Mouse (Mus musculus): Measurements from ENCODE around the gene Mrps12. TPM values are rescaled to one million over a fixed set of nuclear protein-coding genes. Genes with fewer than 3 reads are reported as not detected.
A peak's percentile ranks its signal among the peaks of the same experiment; 100 is the strongest.

Mrps12 gene
- polyA plus RNA-seq, 1 experiment from 2014 or later, result 73.3 TPM

DNA sequence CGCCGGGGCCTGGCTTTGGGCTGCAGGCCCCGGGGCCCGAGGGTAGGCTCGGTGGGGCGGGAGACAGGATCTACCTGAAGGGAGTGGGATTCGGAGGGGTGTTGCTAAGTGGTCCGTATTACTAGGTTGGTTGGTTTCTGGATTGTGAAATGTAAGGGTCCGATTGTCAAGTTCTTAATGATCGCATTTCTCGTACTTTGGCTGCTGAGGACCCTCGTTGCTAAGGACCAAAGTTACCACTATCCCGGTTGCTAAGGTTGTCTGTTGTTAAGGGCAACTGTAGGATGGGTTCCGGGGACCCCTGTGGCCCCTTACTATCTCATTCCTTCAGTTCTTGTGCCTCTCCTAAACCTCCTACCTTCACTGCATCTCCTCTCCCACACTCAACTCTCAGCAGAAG lies 25.3 kb upstream of the Mrps12 start:
- Histone ChIP-seq H3K9me3 (replicated peaks; ENCODE audit: control insufficient read depth, low read length) (no peaks in the 10 kb centered on the region), H3K36me3 (ENCODE audit: control insufficient read depth, insufficient read depth) (no peaks in the 10 kb centered on the region), H3K9ac (ENCODE audit: low read depth, low read length) (peak overlapping the region; percentile 74), H3K4me3 (ENCODE audit: low read depth, low read length) (peak overlapping the region; percentile 88), H3K4me2 (ENCODE audit: low read depth, low read length) (peak overlapping the region; percentile 89), H3K4me1 (ENCODE audit: control insufficient read depth, low read depth, low read length) (peaks cover 34% of the 10 kb centered on the region), H3K27me3 (ENCODE audit: control insufficient read depth, insufficient read depth, low read depth, low read length) (no peaks in the 10 kb centered on the region), H3K27ac (ENCODE audit: low read length) (peak overlapping the region; percentile 49; the same call in 1 of the 2 replicates)
- ATAC-seq (ENCODE audit: low read depth), result no peak
- WGBS (ENCODE audit: insufficient replicate concordance), result 8% methylated on average over 14 of the region's 14 CpGs

DNA sequence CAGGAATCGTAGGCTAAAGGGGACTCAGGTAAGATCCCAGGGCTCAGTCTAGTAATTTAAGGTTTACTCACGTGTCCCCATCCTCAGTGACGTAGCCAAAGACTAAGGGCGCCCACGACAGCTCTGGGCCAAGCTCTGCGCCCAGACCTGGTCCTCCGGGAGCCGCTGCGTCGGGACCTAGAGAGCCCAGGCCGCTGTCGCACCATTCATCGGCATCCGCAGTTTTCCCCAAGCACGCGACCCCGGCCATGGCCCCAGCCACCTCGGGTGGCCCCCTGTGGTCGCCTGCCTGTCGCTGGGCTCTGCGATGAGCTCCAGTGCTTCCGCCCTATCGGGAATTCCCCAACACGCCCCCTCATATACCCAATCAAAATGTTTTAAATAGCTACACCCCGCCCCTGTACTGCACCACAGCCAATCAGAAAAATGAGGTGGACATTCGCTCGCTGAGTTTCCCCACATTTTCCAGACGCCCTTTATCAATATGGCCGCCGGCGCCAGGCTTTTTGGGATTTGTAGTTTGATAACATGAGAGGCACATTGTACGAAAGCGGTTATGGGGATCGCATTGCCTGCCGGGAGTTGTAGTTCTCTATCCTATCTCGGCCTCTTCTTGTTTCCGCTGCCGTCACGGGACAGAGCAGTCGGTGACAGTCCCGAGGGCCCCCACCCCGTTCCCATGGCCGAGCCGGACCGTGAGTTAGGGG lies 24.7 kb upstream of the Mrps12 start, which contains the start of gene Sirt2:
TSS of gene Sirt2 (plus strand) at position 563 of the 707 bp plus-strand sequence.
- no peaks in the 10 kb centered on the region for H3K27me3 ChIP-seq (ENCODE audit: control insufficient read depth, insufficient read depth, low read depth, low read length)
- H3K36me3 ChIP-seq (ENCODE audit: control insufficient read depth, insufficient read depth), result peaks cover 4% of the 10 kb centered on the region
- peak; percentile 96 for ATAC-seq (ENCODE audit: low read depth)
- peaks cover 34% of the 10 kb centered on the region for H3K4me1 ChIP-seq (ENCODE audit: control insufficient read depth, low read depth, low read length)
- peak within 1 kb of the TSS; percentile 74 for H3K9ac ChIP-seq (ENCODE audit: low read depth, low read length)
- peak within 1 kb of the TSS; percentile 68; the same call in 1 of the 2 replicates for H3K27ac ChIP-seq (ENCODE audit: low read length)
- H3K9me3 ChIP-seq (replicated peaks; ENCODE audit: control insufficient read depth, low read length), result no peaks in the 10 kb centered on the region
- H3K4me2 ChIP-seq (ENCODE audit: low read depth, low read length), result peak within 1 kb of the TSS; percentile 89
- peak within 1 kb of the TSS; percentile 88 for H3K4me3 ChIP-seq (ENCODE audit: low read depth, low read length)
- WGBS (ENCODE audit: insufficient replicate concordance), result under 1% methylated on average over 45 of the region's 45 CpGs

DNA sequence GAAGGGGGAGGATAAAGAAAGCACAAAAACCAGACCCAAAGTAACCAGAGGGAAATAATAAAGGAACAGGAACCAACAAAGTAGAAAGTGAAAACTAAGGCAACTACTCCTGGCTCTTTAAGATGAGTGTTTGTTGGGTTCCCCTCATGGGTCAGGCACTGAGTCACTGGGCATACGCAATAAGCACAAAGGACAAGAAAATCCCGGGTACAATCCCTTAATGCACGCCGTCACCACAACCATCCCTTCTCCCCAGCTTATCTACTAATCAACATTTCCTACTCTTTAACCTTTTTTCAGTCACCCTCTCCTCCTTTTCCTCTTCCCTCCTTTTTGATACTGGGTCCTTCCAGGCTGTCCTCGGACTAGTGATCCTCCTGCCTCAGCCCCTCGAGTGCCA lies 23.6 kb upstream of the Mrps12 start:
- WGBS (ENCODE audit: insufficient replicate concordance), result 59% methylated on average over 6 of the region's 6 CpGs
- no peaks in the 10 kb centered on the region for H3K27me3 ChIP-seq (ENCODE audit: control insufficient read depth, insufficient read depth, low read depth, low read length)
- no peak overlapping the region for H3K9ac ChIP-seq (ENCODE audit: low read depth, low read length)
- H3K9me3 ChIP-seq (replicated peaks; ENCODE audit: control insufficient read depth, low read length), result no peaks in the 10 kb centered on the region
- H3K27ac ChIP-seq (ENCODE audit: low read length), result no peak overlapping the region
- H3K36me3 ChIP-seq (ENCODE audit: control insufficient read depth, insufficient read depth), result peaks cover 7% of the 10 kb centered on the region
- peaks cover 26% of the 10 kb centered on the region for H3K4me1 ChIP-seq (ENCODE audit: control insufficient read depth, low read depth, low read length)
- H3K4me2 ChIP-seq (ENCODE audit: low read depth, low read length), result peak overlapping the region; percentile 76
- H3K4me3 ChIP-seq (ENCODE audit: low read depth, low read length), result peak overlapping the region; percentile 88
- ATAC-seq (ENCODE audit: low read depth), result no peak

GRCm38 (mm10) chr7:28761907-28762306 lies 20.3 kb upstream of the Mrps12 start:
- WGBS (ENCODE audit: insufficient replicate concordance), result 85% methylated on average over 9 of the region's 9 CpGs
- Histone ChIP-seq H3K9ac (ENCODE audit: low read depth, low read length) (no peak overlapping the region), H3K4me1 (ENCODE audit: control insufficient read depth, low read depth, low read length) (peaks cover 6% of the 10 kb centered on the region), H3K27me3 (ENCODE audit: control insufficient read depth, insufficient read depth, low read depth, low read length) (no peaks in the 10 kb centered on the region), H3K36me3 (ENCODE audit: control insufficient read depth, insufficient read depth) (peaks cover 12% of the 10 kb centered on the region), H3K4me2 (ENCODE audit: low read depth, low read length) (no peak overlapping the region), H3K9me3 (replicated peaks; ENCODE audit: control insufficient read depth, low read length) (no peaks in the 10 kb centered on the region), H3K4me3 (ENCODE audit: low read depth, low read length) (no peak overlapping the region), H3K27ac (ENCODE audit: low read length) (no peak overlapping the region)
- no peak for ATAC-seq (ENCODE audit: low read depth)

DNA sequence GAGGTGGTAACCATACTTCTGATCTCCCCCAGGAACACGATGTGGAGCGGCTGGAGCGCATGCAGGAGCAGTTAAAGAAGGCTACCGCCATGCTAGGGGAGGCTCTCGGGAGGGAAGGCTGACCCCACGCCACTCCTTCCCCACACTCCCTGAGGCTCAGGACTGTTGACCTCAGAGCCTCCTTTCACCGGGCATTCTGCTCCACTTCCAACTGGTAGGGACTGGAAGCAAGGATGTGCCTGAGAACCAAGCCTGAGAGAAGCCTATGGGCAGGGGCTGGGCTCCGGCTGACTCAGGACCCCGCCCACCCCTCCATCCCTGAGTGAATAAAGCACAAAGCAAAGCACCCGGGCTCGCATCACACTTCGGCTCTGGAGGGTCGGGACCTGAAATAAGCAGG lies 17.0 kb upstream of the Mrps12 start:
- WGBS (ENCODE audit: insufficient replicate concordance), result 81% methylated on average over 13 of the region's 13 CpGs
- H3K4me1 ChIP-seq (ENCODE audit: control insufficient read depth, low read depth, low read length), result no peaks in the 10 kb centered on the region
- no peak for ATAC-seq (ENCODE audit: low read depth)

GRCm38 (mm10) chr7:28756079-28756478 lies 14.5 kb upstream of the Mrps12 start, which contains the start of gene Ccer2:
Ccer2 (plus strand) TSS chr7:28756174.
- peaks cover 6% of the 10 kb centered on the region; the same call in 1 of the 2 replicates for H3K36me3 ChIP-seq (ENCODE audit: control insufficient read depth, insufficient read depth)
- H3K4me1 ChIP-seq (ENCODE audit: control insufficient read depth, low read depth, low read length), result no peaks in the 10 kb centered on the region
- no peak within 1 kb of the TSS for H3K27ac ChIP-seq (ENCODE audit: low read length)
- ATAC-seq (ENCODE audit: low read depth), result peak; percentile 11; the same call in 1 of the 2 replicates
- H3K4me3 ChIP-seq (ENCODE audit: low read depth, low read length), result no peak within 1 kb of the TSS
- WGBS (ENCODE audit: insufficient replicate concordance), result 7% methylated on average over 17 of the region's 17 CpGs
- no peak within 1 kb of the TSS for H3K9ac ChIP-seq (ENCODE audit: low read depth, low read length)
- peaks cover 15% of the 10 kb centered on the region for H3K27me3 ChIP-seq (ENCODE audit: control insufficient read depth, insufficient read depth, low read depth, low read length)
- no peak within 1 kb of the TSS for H3K4me2 ChIP-seq (ENCODE audit: low read depth, low read length)
- H3K9me3 ChIP-seq (replicated peaks; ENCODE audit: control insufficient read depth, low read length), result no peaks in the 10 kb centered on the region

More for the DNA sequence above, 17.0 kb upstream of the Mrps12 start:
- H3K36me3 ChIP-seq (ENCODE audit: control insufficient read depth, insufficient read depth), result peaks cover 12% of the 10 kb centered on the region
- H3K9ac ChIP-seq (ENCODE audit: low read depth, low read length), result no peak overlapping the region
- H3K4me3 ChIP-seq (ENCODE audit: low read depth, low read length), result no peak overlapping the region
- no peak overlapping the region for H3K4me2 ChIP-seq (ENCODE audit: low read depth, low read length)
- H3K9me3 ChIP-seq (replicated peaks; ENCODE audit: control insufficient read depth, low read length), result no peaks in the 10 kb centered on the region
- peaks cover 15% of the 10 kb centered on the region for H3K27me3 ChIP-seq (ENCODE audit: control insufficient read depth, insufficient read depth, low read depth, low read length)
- H3K27ac ChIP-seq (ENCODE audit: low read length), result no peak overlapping the region

DNA sequence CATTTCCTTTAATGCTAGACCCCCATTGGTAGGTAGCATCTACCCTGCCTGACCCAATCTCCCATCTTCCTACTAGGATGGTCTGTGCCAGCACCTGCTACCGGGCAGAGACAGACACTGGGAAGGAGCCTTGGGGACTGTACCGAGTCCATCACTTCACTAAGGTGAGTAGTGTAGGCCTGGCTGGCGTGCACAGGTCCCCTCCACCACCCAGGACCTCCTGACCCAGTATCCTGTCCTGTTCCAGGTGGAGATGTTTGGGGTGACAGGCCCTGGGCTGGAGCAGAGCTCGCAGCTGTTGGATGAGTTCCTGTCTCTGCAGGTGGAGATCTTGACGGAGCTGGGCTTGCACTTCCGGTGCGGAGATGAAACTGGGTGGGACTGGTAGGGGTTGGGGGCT lies 8.3 kb upstream of the Mrps12 start:
- 76% methylated on average over 7 of the region's 7 CpGs for WGBS (ENCODE audit: insufficient replicate concordance)
- H3K9ac ChIP-seq (ENCODE audit: low read depth, low read length), result no peak overlapping the region
- no peak for ATAC-seq (ENCODE audit: low read depth)

DNA sequence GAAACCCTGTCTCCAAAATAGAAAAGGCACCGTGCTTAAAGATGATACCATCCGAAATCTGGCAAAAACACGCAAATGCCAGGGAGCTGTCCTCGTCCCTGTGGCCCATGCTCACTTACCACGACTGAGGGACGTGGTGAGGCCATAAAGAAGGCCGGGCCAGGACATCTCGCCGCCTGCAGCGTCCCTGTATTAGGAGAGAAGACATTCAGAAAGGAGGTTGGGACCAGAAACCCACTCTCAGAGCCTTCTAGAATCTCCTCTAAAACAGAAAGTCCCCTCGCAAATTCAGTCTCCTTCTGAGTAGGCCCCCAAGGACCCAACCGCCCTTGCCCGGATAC lies 282 bp downstream of the Mrps12 start:
- H3K9me3 ChIP-seq (replicated peaks; ENCODE audit: control insufficient read depth, low read length), result no peaks in the 10 kb centered on the region
- H3K36me3 ChIP-seq (ENCODE audit: control insufficient read depth, insufficient read depth), result no peaks in the 10 kb centered on the region
- peak overlapping the region; percentile 74 for H3K9ac ChIP-seq (ENCODE audit: low read depth, low read length)
- peak overlapping the region; percentile 42 for H3K27ac ChIP-seq (ENCODE audit: low read length)
- H3K4me3 ChIP-seq (ENCODE audit: low read depth, low read length), result peak overlapping the region; percentile 67
- ATAC-seq (ENCODE audit: low read depth), result no peak
- 0% methylated on average over 13 of the region's 13 CpGs for WGBS (ENCODE audit: insufficient replicate concordance)
- H3K27me3 ChIP-seq (ENCODE audit: control insufficient read depth, insufficient read depth, low read depth, low read length), result no peaks in the 10 kb centered on the region
- H3K4me1 ChIP-seq (ENCODE audit: control insufficient read depth, low read depth, low read length), result peaks cover 12% of the 10 kb centered on the region
- peak overlapping the region; percentile 67 for H3K4me2 ChIP-seq (ENCODE audit: low read depth, low read length)

More for the DNA sequence above, 8.3 kb upstream of the Mrps12 start:
- H3K36me3 ChIP-seq (ENCODE audit: control insufficient read depth, insufficient read depth), result no peaks in the 10 kb centered on the region
- no peaks in the 10 kb centered on the region for H3K4me1 ChIP-seq (ENCODE audit: control insufficient read depth, low read depth, low read length)
- H3K9me3 ChIP-seq (replicated peaks; ENCODE audit: control insufficient read depth, low read length), result no peaks in the 10 kb centered on the region
- H3K27me3 ChIP-seq (ENCODE audit: control insufficient read depth, insufficient read depth, low read depth, low read length), result no peaks in the 10 kb centered on the region
- H3K4me3 ChIP-seq (ENCODE audit: low read depth, low read length), result no peak overlapping the region
- no peak overlapping the region for H3K27ac ChIP-seq (ENCODE audit: low read length)
- H3K4me2 ChIP-seq (ENCODE audit: low read depth, low read length), result no peak overlapping the region

GRCm38 (mm10) chr7:28740949-28741348 lies 671 bp downstream of the Mrps12 start:
- Histone ChIP-seq H3K9me3 (replicated peaks; ENCODE audit: control insufficient read depth, low read length) (no peaks in the 10 kb centered on the region), H3K9ac (ENCODE audit: low read depth, low read length) (peak overlapping the region; percentile 74), H3K36me3 (ENCODE audit: control insufficient read depth, insufficient read depth) (no peaks in the 10 kb centered on the region), H3K27ac (ENCODE audit: low read length) (no peak overlapping the region; the same call in 1 of the 2 replicates), H3K4me3 (ENCODE audit: low read depth, low read length) (peak overlapping the region; percentile 67), H3K4me1 (ENCODE audit: control insufficient read depth, low read depth, low read length) (peaks cover 12% of the 10 kb centered on the region), H3K27me3 (ENCODE audit: control insufficient read depth, insufficient read depth, low read depth, low read length) (no peaks in the 10 kb centered on the region), H3K4me2 (ENCODE audit: low read depth, low read length) (peak overlapping the region; percentile 67)
- no peak for ATAC-seq (ENCODE audit: low read depth)
- 37% methylated on average over 9 of the region's 9 CpGs for WGBS (ENCODE audit: insufficient replicate concordance)
